Comparison of ENCODE assay signal across 14 mouse cellular contexts in the genomic region with DNA sequence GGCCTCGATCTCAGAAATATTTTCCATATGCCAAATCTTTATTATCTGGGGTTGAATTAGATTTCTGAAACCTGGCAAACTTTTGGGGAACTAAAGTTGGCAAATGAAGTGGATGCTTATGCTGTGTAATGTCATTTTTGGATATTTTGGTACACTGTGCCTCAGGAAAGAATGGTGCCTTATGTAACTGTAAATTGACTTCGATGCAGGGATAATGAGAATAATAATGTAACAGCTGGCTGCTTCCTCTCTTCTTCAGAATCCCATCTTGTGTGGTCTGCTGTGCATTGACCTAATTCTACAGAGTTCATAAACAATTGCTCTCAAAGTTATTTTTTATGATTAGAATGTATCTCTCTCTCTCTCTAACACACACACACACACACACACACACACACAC.
"Had no signal": no experiment of that assay in that cellular context is flagged by ENCODE, and none has a peak within 500 bp of the region (broad histone marks: within the 10 kb centered on the region; RNA-seq: fewer than 3 reads in every experiment).

No protein-coding gene starts in this region.

- DNase-seq: liver, postnatal 0 days; lung, adult 2 months; lung, postnatal 14 days; lung, postnatal 4 days; midbrain, embryonic 14.5 days; right cerebral cortex, adult 18-20 months; right cerebral cortex, postnatal 25 days; right cerebral cortex, postnatal 4 days; spleen, adult 18-20 months; thymus, adult 18-20 months; thymus, postnatal 14 days; thymus, postnatal 36 days had no signal

- ATAC-seq: liver, postnatal 0 days; lung, postnatal 0 days; midbrain, embryonic 16.5 days had no signal
